Mouse (Mus musculus) erythroblast, adult 5-6 weeks (primary cell): ENCODE measurements around the gene Adgrv1. TPM values are rescaled to one million over a fixed set of nuclear protein-coding genes. Genes with fewer than 3 reads are reported as not detected.

Experiments
- ATAC-seq: replicated peaks from 2 replicates; pipeline ENCODE4 v1.8.0; 2016; ENCODE audit warnings: moderate number of reproducible peaks, mild to moderate bottlenecking, moderate TSS enrichment, inconsistent platforms; ENCODE audit not compliant: poor library complexity, low FRiP score, severe bottlenecking
- total RNA-seq, 2 experiments: library from RNA; stranded (forward) in 1 of 2; stranded (reverse) in 1 of 2; fragments of 150-400 nt in 1 of 2; fragments of 200-764, 138-1000 nt in 1 of 2; gene quantifications; 2 replicates each; pipeline versions ENCODE4 v1.2.3 to v1.2.4; 2015 to 2017; ENCODE audit warnings: low replicate concordance in 2 of 2

Gene Adgrv1
- total RNA-seq, 2 experiments from 2014 or later = 1.0 TPM; not detected in 1

DNA sequence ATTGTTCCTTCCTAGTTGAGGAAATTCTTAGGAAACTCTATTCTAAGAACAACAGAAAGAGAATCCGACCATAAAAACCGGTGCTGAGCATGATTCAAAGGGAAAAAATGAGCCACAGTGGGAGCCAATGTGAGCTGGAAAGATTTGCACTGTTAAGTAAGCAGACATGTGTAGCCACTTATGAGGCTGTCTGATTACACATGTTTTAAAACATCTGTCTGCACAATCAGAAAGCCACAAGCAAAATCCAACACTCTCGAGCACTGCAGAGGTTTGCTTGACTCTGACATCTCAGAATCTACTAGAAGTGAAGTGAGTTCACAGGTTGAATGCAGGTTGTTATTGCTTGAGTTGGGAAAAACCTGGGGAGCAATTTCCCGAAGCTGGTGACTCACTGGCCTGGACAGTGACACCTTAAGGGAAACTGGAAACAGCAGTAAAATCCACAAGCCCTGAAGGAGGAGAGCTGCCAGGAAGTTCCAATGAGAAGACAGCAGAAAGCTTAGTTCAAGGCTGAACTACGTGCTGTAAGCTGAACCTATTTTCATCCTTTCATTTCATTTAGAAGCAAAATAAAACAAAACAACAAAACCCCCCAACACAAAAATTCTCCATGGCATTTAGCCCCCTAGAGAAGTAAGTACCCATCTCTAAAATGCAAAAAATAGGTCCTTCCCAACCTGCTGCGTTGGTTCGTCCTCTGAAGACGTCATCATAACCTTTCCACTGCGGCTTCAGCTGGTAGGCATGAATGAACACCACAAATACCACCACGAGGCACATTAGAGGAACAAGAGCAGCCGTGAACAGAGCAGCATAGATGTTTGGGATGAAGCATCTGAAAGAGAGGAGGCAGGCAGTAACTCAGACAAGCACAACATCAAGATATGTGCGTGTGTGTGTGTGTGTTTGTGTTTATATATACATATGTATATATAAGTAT lies 450.7 kb downstream of the Adgrv1 start:
- ATAC-seq = no peak

- no peak for ATAC-seq
Observed at GRCm38 (mm10) chr13:81181459-81181858, 451.5 kb downstream of the Adgrv1 start.

- no peak for ATAC-seq
Observed at GRCm38 (mm10) chr13:81176820-81177219, 456.1 kb downstream of the Adgrv1 start.

- ATAC-seq = no peak
Observed at GRCm38 (mm10) chr13:81176071-81176470, 456.9 kb downstream of the Adgrv1 start.

DNA sequence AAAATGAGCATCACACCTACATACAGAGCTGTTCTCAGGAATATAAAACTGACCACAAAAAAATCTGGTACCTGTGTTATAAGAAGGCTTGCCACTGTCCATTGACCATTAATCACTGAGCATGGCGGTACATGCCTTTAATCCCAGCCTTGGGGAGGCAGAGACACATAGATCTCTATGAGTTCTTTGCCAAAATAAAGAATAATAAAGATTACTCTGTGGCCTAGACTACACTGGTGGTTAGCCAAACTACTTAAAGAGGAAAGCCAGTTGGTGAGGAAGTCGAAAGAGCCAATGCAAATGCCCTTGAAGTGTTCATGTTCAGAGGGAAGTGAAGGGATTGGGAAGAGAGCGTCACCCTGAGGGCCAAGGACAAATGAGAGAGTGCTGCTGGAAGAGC lies 461.8 kb downstream of the Adgrv1 start:
- no peak for ATAC-seq

DNA sequence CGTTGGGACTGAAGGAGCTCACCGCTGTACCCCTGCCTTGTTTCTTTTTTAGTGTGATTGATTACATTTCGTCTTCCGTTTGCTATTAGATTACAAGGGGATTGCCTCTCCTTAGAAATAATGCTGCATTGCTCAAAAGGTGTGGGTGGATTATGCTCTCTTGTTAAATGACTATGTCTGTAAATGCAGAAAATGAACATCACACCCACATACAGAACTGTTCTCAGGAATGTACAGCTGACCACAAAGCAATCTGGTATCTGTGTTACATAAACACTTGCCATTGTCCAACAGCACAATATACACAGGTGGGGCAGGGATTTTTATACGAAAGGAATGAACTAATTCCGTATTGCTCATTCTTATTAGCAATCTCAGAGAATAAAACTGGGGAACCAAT lies 465.5 kb downstream of the Adgrv1 start:
- no peak for ATAC-seq

GRCm38 (mm10) chr13:81159808-81160207 lies 473.1 kb downstream of the Adgrv1 start:
- ATAC-seq = no peak

- no peak for ATAC-seq
Observed at GRCm38 (mm10) chr13:81155322-81155721, 477.6 kb downstream of the Adgrv1 start.

GRCm38 (mm10) chr13:81144434-81144833 lies 488.5 kb downstream of the Adgrv1 start:
- ATAC-seq = no peak

DNA sequence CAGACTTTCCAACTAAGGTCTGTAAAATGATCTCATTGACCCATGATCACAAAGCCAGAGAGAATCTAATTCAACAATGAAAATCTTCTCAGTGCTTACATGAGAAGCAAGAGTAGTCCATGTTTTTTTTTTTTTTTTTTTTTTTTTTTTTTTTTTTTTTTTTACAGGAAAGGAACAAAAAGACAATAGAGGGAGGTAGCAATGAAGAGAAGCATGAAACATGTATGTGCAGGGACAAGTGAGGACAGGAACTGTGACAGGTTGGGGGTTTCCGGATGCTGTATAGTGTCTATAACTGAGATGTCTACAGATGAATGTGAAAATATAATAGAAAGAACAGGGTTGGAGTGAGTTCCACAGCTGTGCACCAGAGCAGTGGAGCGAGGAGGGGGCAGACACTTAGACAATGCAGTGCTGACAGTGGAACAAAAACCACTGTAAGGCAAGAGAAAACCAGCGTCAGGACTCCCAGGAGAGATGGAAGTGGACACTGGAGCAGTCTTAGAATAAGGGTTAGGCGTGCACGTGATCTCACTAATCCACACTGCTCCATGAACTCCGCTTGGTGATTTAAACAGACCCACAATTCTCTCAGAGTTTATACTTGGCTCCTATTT lies 490.6 kb downstream of the Adgrv1 start:
- no peak for ATAC-seq

- no peak for ATAC-seq
Observed at GRCm38 (mm10) chr13:81136652-81137422, 496.1 kb downstream of the Adgrv1 start.

DNA sequence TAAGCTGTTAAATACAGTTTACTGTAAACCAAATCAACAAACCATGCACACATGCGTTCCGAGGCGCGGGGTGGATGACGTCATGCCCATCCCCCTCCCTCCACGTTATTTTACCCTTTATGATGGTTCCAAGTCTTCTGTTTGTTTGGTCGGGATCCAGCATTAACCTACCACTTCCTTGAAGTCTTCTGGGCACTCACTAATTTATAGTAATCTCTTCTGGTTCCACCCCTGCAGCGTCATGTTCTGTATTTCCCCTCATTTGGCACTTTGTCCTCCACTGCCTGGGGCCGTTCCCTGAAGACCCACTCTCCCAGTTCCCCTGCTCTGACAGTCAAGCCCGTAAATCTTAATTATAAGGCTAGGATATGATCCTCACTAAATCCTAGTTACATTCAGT lies 497.0 kb downstream of the Adgrv1 start:
- ATAC-seq = no peak

- ATAC-seq = no peak
Observed at GRCm38 (mm10) chr13:81134412-81134811, 498.5 kb downstream of the Adgrv1 start.

DNA sequence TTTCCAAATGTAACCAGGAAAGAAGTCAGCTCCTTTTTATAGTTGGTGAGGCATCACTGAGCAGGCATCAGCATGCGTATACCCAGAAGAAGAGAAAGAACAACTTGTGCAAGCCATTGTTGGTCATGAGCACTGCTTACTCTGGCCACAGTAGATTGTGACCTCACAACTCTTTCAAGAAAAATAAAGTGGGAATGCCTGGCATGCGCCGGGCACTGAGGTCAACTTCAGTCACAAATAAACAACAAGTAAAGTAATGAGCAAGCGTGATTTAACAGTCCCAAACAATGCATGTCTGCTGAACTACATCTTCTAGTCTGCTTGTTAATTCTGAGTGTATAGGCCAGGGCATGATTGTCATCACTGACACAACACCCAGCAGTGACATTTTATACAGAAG lies 499.6 kb downstream of the Adgrv1 start:
- ATAC-seq = no peak

GRCm38 (mm10) chr13:81132691-81133090 lies 500.3 kb downstream of the Adgrv1 start:
- ATAC-seq = no peak

DNA sequence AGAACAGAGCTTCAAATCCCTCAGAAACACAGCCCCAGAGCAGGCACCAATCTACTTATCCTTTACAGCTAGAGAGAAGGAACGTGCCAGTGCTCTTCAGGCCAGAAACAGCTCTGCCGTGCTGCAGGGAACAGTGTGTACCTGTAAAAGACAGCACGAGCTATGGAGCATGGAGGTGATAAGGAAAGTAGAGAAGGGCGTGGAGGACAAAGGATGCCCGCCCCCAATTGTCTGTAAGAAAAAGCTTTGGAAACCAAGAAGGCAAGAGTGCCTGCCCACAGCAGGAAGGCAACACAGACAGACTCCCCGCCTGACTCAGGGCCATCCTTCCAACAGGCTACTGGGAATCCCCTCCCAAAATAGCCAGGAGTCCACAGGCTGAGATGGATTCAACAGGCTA lies 501.1 kb downstream of the Adgrv1 start:
- ATAC-seq = no peak

DNA sequence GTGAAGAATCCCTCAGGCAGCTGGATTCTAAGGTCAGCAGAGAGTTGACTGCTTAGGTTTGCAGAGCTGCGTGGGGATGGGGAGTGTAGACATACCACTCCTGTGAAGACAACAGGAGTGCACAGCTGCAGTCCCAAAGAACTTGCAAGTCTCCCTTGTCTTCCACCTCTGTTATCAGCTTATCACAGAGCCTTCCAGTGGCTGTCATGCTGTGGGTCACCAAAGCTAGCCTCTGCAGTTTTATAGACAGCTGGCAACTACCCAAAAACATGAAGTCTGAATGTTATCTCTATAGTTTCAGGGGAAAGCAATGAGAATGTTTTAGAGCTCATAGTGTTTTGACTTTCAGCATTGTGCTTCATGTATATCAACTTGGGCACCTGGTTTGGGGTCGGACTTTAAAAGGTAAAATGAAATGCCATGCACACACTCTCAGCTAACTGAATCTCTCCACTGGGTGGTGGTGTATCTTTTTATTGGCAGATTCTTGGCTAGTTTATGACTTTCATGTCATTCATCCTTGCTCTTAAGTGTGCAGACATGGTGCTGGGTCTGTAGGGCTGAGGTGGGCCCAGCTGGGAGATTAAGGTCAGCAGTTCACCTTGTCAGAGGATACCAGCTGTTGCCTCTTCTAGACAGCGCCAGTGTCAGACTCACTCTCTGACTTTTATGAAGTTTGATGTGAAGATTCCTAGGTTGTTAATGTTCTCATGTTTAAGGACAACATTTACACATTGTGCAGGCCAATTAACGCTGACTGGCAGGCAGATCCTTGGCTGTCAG lies 502.0 kb downstream of the Adgrv1 start:
- no peak for ATAC-seq

GRCm38 (mm10) chr13:81125846-81126245 lies 507.1 kb downstream of the Adgrv1 start:
- ATAC-seq = no peak

- no peak for ATAC-seq
Observed at GRCm38 (mm10) chr13:81122238-81122637, 510.7 kb downstream of the Adgrv1 start.

DNA sequence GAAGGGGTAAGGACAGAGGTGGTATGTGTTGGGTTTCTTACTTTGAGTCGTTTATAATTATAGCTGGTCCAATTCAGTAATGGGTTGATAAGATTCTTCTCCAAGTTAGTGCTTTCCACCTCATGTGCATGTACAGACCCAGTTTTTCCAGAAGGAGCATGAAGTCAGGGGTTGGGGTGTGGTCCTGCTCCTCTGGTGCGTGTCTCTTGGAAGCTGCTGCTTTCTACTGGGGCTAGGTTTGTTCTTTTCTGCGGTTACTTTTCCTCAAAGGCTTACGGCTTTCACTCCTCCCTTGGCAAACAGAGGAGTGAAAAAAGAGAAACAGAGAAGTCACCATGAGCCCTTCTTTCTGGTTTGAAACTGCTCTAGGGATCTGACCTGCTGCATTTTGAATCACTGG lies 522.5 kb downstream of the Adgrv1 start:
- no peak for ATAC-seq
